Mouse (Mus musculus): ENCODE results near the gene Bad.
"Not testable (repeated sequence)": the region's sequence is repeated elsewhere in the genome, so short reads cannot be mapped to it uniquely, and the experiment has no call there.

The Bad gene

GRCm38 (mm10) chr19:6941372-6942248 is at the start of gene Bad:
Bad (plus strand) TSS chr19:6941861.
- peak; percentile 71 for DNase-seq (ENCODE audit: low read depth)

DNA sequence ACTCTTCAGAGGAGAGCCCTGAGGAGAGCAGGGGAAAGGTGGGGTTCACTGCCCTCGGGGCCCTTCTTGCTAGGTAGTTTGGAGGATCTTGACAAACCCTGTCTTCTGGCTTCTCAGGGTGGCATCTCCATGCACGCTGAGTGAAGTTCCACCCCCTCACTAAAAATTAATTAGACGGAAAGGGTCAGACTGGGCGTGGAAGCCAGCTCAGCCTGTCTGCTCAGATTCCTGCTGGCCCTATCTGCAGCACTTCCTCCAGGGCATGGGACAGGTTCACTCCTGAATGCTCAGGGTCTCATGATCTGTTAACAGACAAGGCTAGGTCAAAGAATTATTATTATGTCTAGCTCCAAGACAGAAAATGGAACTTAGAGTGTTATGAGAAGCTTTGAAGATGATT is 49.1 kb upstream of the Bad start:
- DNase-seq (ENCODE audit: low read depth), result no peak

DNA sequence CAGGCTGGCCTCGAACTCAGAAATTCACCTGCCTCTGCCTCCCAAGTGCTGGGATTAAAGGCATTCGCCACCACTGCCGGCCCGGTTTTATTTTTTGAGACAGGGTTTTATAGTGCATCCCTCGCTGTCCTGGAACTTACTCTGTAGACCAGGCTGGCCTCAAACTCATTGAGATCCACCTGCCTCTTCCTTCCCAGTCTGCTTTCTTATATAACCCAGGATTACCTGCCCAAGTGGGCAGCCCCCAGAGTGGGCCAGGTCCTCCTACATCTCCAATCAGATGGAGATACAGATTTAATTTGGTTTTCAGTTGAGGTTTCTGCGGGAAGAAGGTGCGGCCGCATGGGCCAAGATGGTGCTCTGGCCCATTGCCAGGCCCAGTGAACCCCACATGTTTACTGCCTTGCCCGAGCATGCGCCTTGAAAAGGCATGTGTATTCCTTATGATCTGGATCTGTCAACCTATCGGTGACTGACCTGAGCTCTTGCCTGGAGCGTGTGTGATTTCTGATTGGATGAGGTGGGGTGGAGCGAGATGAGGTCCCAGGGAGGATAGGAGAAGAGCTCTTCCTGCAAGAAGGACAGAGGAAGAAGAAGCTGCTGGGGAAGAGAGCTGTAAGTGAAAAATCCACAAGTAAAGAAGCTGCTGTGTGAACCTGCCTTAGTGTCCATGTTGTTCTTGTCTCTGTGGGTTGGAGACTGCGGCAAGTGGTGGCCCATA is 47.8 kb upstream of the Bad start:
- no peak for DNase-seq (ENCODE audit: low read depth)

GRCm38 (mm10) chr19:6895608-6896305 is 45.9 kb upstream of the Bad start:
- DNase-seq (ENCODE audit: low read depth), result not testable (repeated sequence)

DNA sequence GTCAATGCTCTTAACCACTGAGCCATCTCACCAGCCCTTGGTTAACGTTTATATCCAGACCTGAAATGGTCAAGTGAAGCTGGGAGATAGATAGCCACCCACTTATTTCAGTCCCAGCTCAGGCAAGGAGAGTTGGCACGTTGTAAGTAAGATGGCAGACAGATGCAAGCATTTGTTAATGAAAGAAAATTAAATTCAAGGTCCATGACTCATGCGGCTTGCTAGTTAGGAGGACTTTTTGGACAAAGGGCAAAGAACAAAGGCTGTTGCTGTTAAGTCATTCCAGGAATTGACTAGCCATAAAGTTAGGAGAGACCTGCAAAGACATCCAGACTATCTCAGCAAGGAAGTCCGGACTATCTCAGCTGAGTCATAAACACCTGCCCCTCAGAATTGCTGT is 42.0 kb upstream of the Bad start:
- no peak for DNase-seq (ENCODE audit: low read depth)

DNA sequence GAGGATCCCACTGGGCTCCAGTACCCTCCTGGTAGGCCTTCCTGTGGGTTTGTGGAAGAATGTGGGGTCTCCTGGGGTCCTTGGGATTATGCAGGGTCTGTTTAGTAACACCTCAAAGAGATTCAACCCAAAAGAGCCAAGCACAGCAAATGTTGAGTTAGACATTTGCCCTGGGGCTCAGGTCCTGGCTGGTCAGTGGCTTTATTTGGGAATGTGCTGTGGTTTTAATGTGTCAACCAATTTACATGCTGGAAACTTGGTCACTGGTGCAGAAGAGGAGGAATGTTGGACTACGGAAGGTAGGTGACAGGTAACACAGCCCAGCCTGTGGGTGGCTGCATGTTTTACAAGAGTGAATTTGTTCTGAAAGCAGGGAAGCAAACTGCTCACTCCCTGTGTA is 38.6 kb upstream of the Bad start:
- DNase-seq (ENCODE audit: low read depth), result no peak

DNA sequence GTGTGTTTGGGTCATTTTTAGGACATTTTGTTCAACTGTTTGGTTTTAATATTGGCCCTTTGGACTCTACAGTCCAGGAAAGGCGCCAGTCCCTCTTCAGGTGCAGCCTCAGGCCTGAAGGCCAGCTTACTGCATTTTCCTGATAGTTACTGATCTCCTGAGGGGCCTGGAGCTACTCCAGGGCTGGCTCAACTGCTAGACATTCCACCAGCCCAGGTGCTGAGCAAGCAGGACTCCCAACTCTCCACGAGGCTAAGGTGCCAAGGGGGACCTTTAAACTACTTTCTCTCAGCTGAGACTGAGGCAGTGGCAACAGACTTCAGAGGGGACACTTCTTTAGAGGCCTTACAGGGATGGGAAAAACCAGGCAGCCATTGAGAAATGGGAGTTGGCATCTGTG is 36.8 kb upstream of the Bad start:
- no peak for DNase-seq (ENCODE audit: low read depth)

DNA sequence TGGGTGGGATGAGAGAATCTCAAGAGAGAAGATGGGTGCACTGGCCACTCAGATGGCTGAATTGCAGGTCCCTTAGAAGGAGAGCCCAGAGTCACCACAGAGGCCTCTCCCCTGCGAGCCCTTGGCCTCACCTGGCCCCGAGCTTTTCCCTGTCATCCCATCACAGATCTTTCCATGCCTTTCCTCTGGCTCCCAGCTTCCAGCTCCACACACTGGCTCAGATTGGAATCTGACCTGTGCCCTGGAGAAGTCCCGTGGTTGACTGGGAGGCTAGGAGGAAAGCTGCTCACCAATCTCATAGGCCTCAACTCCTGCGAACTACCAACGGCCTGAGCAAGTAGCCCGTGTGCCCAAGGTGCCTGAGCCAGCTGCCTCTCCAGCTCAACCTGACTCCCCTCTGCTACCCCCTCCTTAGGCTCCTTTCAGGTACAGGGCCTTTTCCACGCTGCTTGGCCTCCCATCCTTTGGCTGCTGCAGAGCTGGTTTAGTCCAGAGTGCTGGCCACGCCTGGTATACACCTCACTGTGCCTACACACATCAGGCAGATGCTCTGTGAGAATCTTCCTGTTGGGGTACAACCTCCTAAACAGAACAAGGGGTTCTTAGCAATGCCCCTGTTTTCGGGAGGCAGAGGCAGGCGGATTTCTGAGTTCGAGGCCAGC is 36.0 kb upstream of the Bad start:
- no peak for DNase-seq (ENCODE audit: low read depth)

GRCm38 (mm10) chr19:6906199-6906598 is 35.5 kb upstream of the Bad start:
- DNase-seq (ENCODE audit: low read depth), result no peak

DNA sequence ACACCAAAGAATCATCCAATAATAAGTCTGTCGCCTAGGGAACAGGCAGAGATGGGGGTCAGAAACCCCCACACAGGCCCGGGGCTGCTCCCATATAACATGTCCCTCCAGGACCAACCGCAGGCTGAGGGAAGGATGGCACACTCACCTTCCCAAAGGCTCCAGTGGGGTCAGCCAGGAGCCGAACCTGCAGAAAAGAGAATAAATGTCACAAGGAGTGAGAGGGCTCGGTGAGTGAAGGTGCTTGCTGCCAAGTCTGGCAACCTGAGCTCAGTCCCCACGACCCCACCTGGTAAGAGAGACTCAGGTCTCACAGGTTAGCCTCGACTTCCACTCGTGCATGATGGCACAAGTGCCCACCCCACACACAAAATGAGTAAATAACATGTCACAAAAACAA is 34.6 kb upstream of the Bad start:
- DNase-seq (ENCODE audit: low read depth), result no peak

- no peak for DNase-seq (ENCODE audit: low read depth)
Observed at GRCm38 (mm10) chr19:6907811-6908540, 33.7 kb upstream of the Bad start.

DNA sequence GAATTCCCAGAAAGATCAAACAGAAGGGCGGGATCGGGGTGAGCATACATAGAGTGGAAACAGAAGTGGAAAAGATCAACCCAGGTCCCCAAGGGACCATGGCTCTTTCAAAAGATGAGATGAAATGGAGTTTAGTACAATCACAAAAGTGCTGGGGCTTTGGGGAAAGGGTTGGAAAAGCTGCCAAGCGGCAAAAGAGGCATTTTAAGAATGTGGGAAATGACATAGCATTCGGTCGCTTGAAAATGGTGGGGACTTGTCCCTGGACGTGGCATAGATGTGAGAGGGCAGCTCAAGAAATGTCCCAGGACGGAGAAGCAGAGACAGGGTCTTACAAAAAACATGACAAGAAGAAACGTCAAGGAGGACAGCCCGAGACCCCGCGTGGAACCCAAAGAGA is 32.6 kb upstream of the Bad start:
- DNase-seq (ENCODE audit: low read depth), result no peak

DNA sequence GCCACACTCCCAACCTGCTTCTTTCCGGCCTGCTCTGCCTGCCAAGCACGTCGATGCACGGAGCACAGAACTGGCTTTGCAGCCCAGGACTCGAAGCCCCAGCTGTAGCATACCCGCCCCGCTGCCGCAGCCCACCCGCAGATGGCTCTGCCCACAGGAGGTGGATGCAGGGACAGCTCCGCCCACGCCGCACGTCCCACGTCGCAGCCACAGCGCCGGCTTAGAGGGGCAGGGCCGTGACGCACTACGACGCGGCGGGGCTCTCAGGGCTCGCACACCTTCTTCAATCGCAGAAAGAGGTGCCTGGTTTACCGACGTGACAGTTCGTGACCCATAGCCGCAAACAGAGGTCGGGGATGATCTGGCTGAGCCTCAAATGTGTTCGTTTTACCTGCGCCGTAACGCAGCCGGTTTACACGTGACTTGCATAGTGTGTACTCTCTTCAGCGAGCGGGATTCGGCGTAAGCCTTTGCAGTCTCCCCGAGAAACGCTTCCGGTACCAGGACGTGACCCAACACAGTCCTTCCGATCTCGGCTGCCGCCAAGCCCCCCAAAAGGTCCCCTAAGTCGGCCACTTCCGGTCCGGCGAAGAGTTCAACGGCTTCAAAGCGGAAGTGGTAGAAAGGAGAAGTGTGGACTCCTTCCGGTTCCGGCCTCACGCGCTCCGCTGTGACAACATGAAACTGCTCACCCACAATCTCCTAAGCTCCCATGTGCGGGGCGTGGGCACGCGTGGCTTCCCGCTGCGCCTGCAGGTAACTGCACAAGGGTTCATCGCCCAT is 32.0 kb upstream of the Bad start, which contains the start of the genes Trmt112 and Prdx5:
Gene Trmt112 (plus strand): TSS at position 192 of the 783 bp plus-strand sequence.
Gene Prdx5 (minus strand): TSS at position 600 of the 783 bp plus-strand sequence.
- peak; percentile 81 for DNase-seq (ENCODE audit: low read depth)

- not testable (repeated sequence) for DNase-seq (ENCODE audit: low read depth)
Observed at GRCm38 (mm10) chr19:6910306-6910705, 31.4 kb upstream of the Bad start.

GRCm38 (mm10) chr19:6911101-6912074 is 30.3 kb upstream of the Bad start:
- no peak for DNase-seq (ENCODE audit: low read depth)

DNA sequence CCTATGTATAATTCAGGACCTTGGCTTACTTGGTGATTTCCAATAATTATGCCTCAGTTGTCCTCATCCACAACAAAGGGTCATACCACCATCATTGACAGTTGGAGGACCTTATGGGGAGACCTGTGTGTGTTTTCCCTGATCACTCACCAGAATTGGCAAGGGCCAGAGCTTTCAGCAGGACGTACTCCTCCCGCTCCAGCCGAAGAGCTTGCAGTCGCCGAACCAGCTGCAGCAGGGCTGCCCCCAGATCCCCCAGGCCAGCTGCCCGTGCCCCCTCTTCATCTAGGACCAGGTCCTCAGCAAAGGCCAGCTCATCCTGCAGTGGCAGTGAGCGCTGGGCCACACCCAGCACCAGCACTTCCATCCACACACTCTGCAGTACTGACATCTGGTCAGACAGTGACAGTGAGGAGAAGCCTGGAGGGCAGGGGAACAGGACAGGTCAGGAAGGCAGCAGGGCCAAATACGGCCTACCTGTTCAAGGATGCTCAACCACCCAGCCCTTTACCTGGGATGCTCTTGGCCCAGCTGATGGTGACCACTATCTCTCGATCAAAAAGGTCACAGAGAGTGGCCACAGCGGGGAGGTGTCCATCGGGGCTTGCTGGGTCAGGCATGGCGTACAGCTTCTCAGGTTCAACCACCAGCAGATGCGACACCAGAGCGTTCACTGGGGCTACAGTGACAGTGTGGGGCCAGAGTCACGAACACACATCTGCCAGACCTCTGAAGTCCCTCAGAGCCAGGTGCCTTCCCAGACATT is 29.3 kb upstream of the Bad start:
- DNase-seq (ENCODE audit: low read depth), result no peak

DNA sequence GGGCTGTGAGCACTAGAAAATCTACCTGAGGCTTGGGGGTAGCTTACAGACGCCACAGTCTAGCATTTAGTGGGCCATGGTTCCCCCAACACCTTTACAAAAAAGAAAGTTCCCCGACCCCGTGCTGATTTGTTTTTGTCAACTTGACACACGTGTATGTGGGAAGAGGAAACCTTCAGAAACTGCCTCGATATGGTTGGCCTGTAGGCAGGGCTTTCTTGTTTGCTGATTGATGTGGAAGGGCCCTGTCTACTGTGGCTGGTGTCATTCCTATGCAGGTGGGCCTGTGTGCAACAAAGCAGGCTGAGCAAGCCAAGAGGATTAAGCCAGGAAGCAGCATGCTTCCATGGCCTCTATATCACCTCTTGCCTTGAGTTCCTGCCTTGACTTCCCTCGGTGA is 28.6 kb upstream of the Bad start:
- no peak for DNase-seq (ENCODE audit: low read depth)

DNA sequence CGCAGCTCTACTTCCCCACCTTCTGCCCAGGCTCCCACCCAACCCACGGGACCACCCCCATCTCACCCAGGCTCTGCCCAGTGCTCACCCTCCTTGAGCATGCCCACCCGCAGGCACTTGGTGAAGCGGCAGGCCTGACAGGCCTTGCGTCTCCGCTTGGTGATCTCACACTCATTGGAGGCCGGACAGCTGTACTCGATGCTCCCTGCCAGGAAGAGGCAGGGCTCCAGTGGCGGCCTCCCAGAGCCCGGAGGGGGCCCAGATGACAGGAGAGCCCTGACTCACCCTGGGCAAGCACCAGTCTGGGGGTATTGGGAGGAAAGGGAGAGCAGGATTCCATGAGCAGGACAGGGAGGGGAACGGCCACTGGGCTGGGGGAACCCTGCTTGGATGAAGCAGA is 27.7 kb upstream of the Bad start:
- no peak for DNase-seq (ENCODE audit: low read depth)

DNA sequence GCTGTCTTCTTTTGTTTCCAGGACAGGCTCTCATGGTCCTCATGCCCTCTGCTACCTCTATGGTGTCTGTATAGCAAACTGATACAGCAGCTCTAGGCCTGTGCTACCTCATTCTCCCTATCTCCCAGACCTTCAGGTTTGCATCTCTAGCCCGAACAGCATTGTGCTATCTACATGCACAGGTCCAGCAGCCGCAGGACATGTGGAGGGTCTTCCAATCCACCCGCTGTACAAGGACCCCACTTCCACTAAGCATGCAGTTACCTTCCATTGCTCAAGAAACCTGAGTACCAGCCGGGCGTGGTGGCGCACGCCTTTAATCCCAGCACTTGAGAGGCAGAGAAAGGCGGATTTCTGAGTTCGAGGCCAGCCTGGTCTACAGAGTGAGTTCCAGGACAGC is 27.1 kb upstream of the Bad start:
- no peak for DNase-seq (ENCODE audit: low read depth)
